Comparison of ENCODE assay signal across 23 mouse cellular contexts in genomic region chr7:127378310-127378921, GRCm38 (mm10). TPM values are rescaled to one million over a fixed set of nuclear protein-coding genes. Genes with fewer than 3 reads are reported as not detected.
DNase-seq lines count a peak whose midpoint lies in the region; ATAC-seq and TF ChIP-seq lines count a peak whose summit lies in the region.
"Had no signal": no experiment of that assay in that cellular context is flagged by ENCODE, and none has a peak within 500 bp of the region (broad histone marks: within the 10 kb centered on the region; RNA-seq: fewer than 3 reads in every experiment).

No protein-coding gene starts in this region.

- H3K9ac ChIP-seq in midbrain, embryonic 11.5 days (ENCODE audit: low read length), result no peak overlapping the region
- no peak overlapping the region for H3K9ac ChIP-seq in midbrain, embryonic 14.5 days (replicated peaks; ENCODE audit: low read length)
- H3K9ac ChIP-seq in intestine, embryonic 15.5 days, result no peak overlapping the region
- H3K9ac ChIP-seq in intestine, postnatal 0 days (ENCODE audit: low read depth, low read length), result no peak overlapping the region
- H3K9ac ChIP-seq: embryonic facial prominence, embryonic 13.5 days; embryonic facial prominence, embryonic 15.5 days; forebrain, embryonic 13.5 days; forebrain, embryonic 15.5 days; forebrain, postnatal 0 days had no signal

- TF ChIP-seq CTCF in intestine, postnatal 0 days (IDR thresholded peaks at IDR 0.05; ENCODE audit: low read depth), result no peak

- no peak for ATAC-seq in midbrain, embryonic 11.5 days (ENCODE audit: low FRiP score)
- no peak for ATAC-seq in midbrain, embryonic 14.5 days (ENCODE audit: low FRiP score, low TSS enrichment)
- peak; percentile 57 for ATAC-seq in intestine, embryonic 15.5 days
- ATAC-seq in intestine, postnatal 0 days, result peak; percentile 60
- ATAC-seq: activated CD4-positive, CD25-positive, alpha-beta regulatory T cell, adult 4 months; forebrain, embryonic 13.5 days; forebrain, embryonic 15.5 days; forebrain, postnatal 0 days; Patski had no signal

- DNase-seq in midbrain, embryonic 11.5 days (ENCODE audit: low spot score, missing footprints), result peak; percentile 14
- no peak for DNase-seq in midbrain, embryonic 14.5 days
- DNase-seq in frontal cortex, postnatal 36 days (ENCODE audit: low spot score in 2 of 2), result no peak
- no peak for DNase-seq in layer of hippocampus, adult 9-11 months
- DNase-seq in adrenal gland, postnatal 10 days, result no peak
- DNase-seq: adrenal gland, adult 8-10 months; adrenal gland, postnatal 25 days; cerebellum, adult 11 months; cerebellum, adult 18-20 months; cerebellum, adult 8-10 months; cerebellum, adult 9-11 months; cerebellum, postnatal 14 days; cerebellum, postnatal 36 days; embryo, embryonic 11 days; forebrain, postnatal 0 days had no signal

- no peak overlapping the region for H3K4me2 ChIP-seq in midbrain, embryonic 11.5 days
- no peak overlapping the region for H3K4me2 ChIP-seq in midbrain, embryonic 14.5 days (ENCODE audit: low read length)
- no peak overlapping the region for H3K4me2 ChIP-seq in intestine, embryonic 15.5 days (replicated peaks)
- 0 out of 2 replicates have a peak overlapping the region, but pooled peaks have one; percentile 13 for H3K4me2 ChIP-seq in intestine, postnatal 0 days (replicated peaks; ENCODE audit: low read depth)
- H3K4me2 ChIP-seq: embryonic facial prominence, embryonic 13.5 days; embryonic facial prominence, embryonic 15.5 days; forebrain, embryonic 13.5 days; forebrain, embryonic 15.5 days had no signal

- 73% methylated on average over 6 of the region's 6 CpGs for WGBS in midbrain, embryonic 11.5 days
- WGBS in midbrain, embryonic 14.5 days, result 80% methylated on average over 6 of the region's 6 CpGs
- WGBS in intestine, embryonic 15.5 days, result 54% methylated on average over 6 of the region's 6 CpGs
- WGBS in intestine, postnatal 0 days, result 33% methylated on average over 6 of the region's 6 CpGs

- no peaks in the 10 kb centered on the region for H3K9me3 ChIP-seq in midbrain, embryonic 11.5 days (ENCODE audit: control insufficient read depth, low read length)
- H3K9me3 ChIP-seq in midbrain, embryonic 14.5 days (ENCODE audit: control insufficient read depth, low read length), result no peaks in the 10 kb centered on the region
- no peaks in the 10 kb centered on the region for H3K9me3 ChIP-seq in intestine, embryonic 15.5 days
- H3K9me3 ChIP-seq in intestine, postnatal 0 days (ENCODE audit: control insufficient read depth), result no peaks in the 10 kb centered on the region
- H3K9me3 ChIP-seq: embryonic facial prominence, embryonic 15.5 days; forebrain, embryonic 13.5 days; forebrain, embryonic 15.5 days had no signal

- H3K36me3 ChIP-seq in midbrain, embryonic 11.5 days (ENCODE audit: control insufficient read depth, insufficient read depth, low read length), result no peaks in the 10 kb centered on the region
- peaks cover 3% of the 10 kb centered on the region; the same call in 1 of the 2 replicates for H3K36me3 ChIP-seq in midbrain, embryonic 14.5 days (ENCODE audit: control insufficient read depth, insufficient read depth, low read length)
- H3K36me3 ChIP-seq in intestine, embryonic 15.5 days, result peaks cover 8% of the 10 kb centered on the region
- H3K36me3 ChIP-seq in intestine, postnatal 0 days (ENCODE audit: control insufficient read depth, insufficient read depth), result peaks cover 8% of the 10 kb centered on the region; the same call in 1 of the 2 replicates

- H3K4me3 ChIP-seq in midbrain, embryonic 11.5 days (ENCODE audit: low read depth, low read length), result no peak overlapping the region
- no peak overlapping the region for H3K4me3 ChIP-seq in midbrain, embryonic 14.5 days (replicated peaks; ENCODE audit: low read depth, low read length)
- H3K4me3 ChIP-seq in intestine, embryonic 15.5 days (replicated peaks), result no peak overlapping the region
- H3K4me3 ChIP-seq in intestine, postnatal 0 days (ENCODE audit: low read depth, low read length), result no peak overlapping the region
- H3K4me3 ChIP-seq: embryonic facial prominence, embryonic 13.5 days; embryonic facial prominence, embryonic 15.5 days; forebrain, embryonic 13.5 days; forebrain, embryonic 15.5 days had no signal

- no peak overlapping the region for H3K27ac ChIP-seq in midbrain, embryonic 11.5 days (ENCODE audit: low read depth, low read length)
- no peak overlapping the region for H3K27ac ChIP-seq in midbrain, embryonic 14.5 days (replicated peaks; ENCODE audit: low read depth, low read length)
- H3K27ac ChIP-seq in intestine, embryonic 15.5 days, result peak overlapping the region; percentile 34; the same call in 1 of the 2 replicates
- 0 out of 2 replicates have a peak overlapping the region, but pooled peaks have one; percentile 22 for H3K27ac ChIP-seq in intestine, postnatal 0 days (ENCODE audit: low read depth, low read length)
- H3K27ac ChIP-seq: embryonic facial prominence, embryonic 13.5 days; embryonic facial prominence, embryonic 15.5 days; forebrain, embryonic 13.5 days; forebrain, embryonic 15.5 days had no signal

- no peaks in the 10 kb centered on the region; the same call in 1 of the 2 replicates for H3K4me1 ChIP-seq in midbrain, embryonic 11.5 days (ENCODE audit: control insufficient read depth, insufficient read depth, low read length)
- no peaks in the 10 kb centered on the region for H3K4me1 ChIP-seq in midbrain, embryonic 14.5 days (ENCODE audit: control insufficient read depth, insufficient read depth, low read length)
- no peaks in the 10 kb centered on the region for H3K4me1 ChIP-seq in intestine, embryonic 15.5 days (replicated peaks)
- no peaks in the 10 kb centered on the region for H3K4me1 ChIP-seq in intestine, postnatal 0 days (replicated peaks; ENCODE audit: control insufficient read depth, insufficient read depth, low read length)

- H3K27me3 ChIP-seq in midbrain, embryonic 11.5 days (ENCODE audit: control insufficient read depth, insufficient read depth, low read length), result no peaks in the 10 kb centered on the region
- no peaks in the 10 kb centered on the region for H3K27me3 ChIP-seq in midbrain, embryonic 14.5 days (ENCODE audit: control insufficient read depth, insufficient read depth, low read length)
- no peaks in the 10 kb centered on the region for H3K27me3 ChIP-seq in intestine, embryonic 15.5 days (replicated peaks)
- H3K27me3 ChIP-seq in intestine, postnatal 0 days (replicated peaks; ENCODE audit: control insufficient read depth, insufficient read depth, low read length), result no peaks in the 10 kb centered on the region
- H3K27me3 ChIP-seq: embryonic facial prominence, embryonic 13.5 days; embryonic facial prominence, embryonic 15.5 days; forebrain, embryonic 13.5 days; forebrain, embryonic 15.5 days; Patski had no signal

RNA-seq across cellular contexts. Expression of gene Zfp747, which starts 2.6 kb away (rescaled TPM):
- polyA plus RNA-seq in midbrain, embryonic 11.5 days (2014; fragmentation: Nextera tagmentation; extraction: Ambion mirVana), result 6.4 and 6.5 TPM in 2 replicates
- 7.0 and 7.7 TPM in 2 replicates for polyA plus RNA-seq in midbrain, embryonic 14.5 days (2014; fragmentation: Nextera tagmentation; extraction: Ambion mirVana)
- 10.5 and 11.5 TPM in 2 replicates for polyA plus RNA-seq in intestine, embryonic 15.5 days (2015; fragmentation: Nextera tagmentation; extraction: Ambion mirVana)
- polyA plus RNA-seq in intestine, postnatal 0 days (2015; fragmentation: Nextera tagmentation; extraction: Ambion mirVana), result 7.3 and 9.0 TPM in 2 replicates
- 1 to 10 TPM; 7.5 to 9.2 TPM for total RNA-seq in adrenal gland, postnatal 10 days (2021)

RNA-seq across cellular contexts. Expression of gene 9130019O22Rik, which starts 8.6 kb away (rescaled TPM):
- 6.1 and 6.5 TPM in 2 replicates for polyA plus RNA-seq in midbrain, embryonic 11.5 days (2014; fragmentation: Nextera tagmentation; extraction: Ambion mirVana)
- polyA plus RNA-seq in midbrain, embryonic 14.5 days (2014; fragmentation: Nextera tagmentation; extraction: Ambion mirVana), result 5.3 and 6.9 TPM in 2 replicates
- polyA plus RNA-seq in intestine, embryonic 15.5 days (2015; fragmentation: Nextera tagmentation; extraction: Ambion mirVana), result 6.3 TPM in 2 replicates
- polyA plus RNA-seq in intestine, postnatal 0 days (2015; fragmentation: Nextera tagmentation; extraction: Ambion mirVana), result 4.7 and 5.8 TPM in 2 replicates
- 1 to 10 TPM; 4.1 to 4.4 TPM for total RNA-seq in adrenal gland, postnatal 10 days (2021)

RNA-seq across cellular contexts. Expression of gene E430018J23Rik, which starts 15.0 kb away (rescaled TPM):
- polyA plus RNA-seq in midbrain, embryonic 11.5 days (2014; fragmentation: Nextera tagmentation; extraction: Ambion mirVana), result 5.0 and 6.4 TPM in 2 replicates
- polyA plus RNA-seq in midbrain, embryonic 14.5 days (2014; fragmentation: Nextera tagmentation; extraction: Ambion mirVana), result 5.5 and 6.2 TPM in 2 replicates
- 8.0 and 9.3 TPM in 2 replicates for polyA plus RNA-seq in intestine, embryonic 15.5 days (2015; fragmentation: Nextera tagmentation; extraction: Ambion mirVana)
- 6.8 and 8.0 TPM in 2 replicates for polyA plus RNA-seq in intestine, postnatal 0 days (2015; fragmentation: Nextera tagmentation; extraction: Ambion mirVana)
- total RNA-seq in adrenal gland, postnatal 10 days (2021), result 1 to 10 TPM; 8.6 to 9.4 TPM

RNA-seq across cellular contexts. Expression of gene Zfp764, which starts 28.2 kb away (rescaled TPM):
- polyA plus RNA-seq in midbrain, embryonic 11.5 days (2014; fragmentation: Nextera tagmentation; extraction: Ambion mirVana), result 6.8 and 7.1 TPM in 2 replicates
- 4.6 and 5.7 TPM in 2 replicates for polyA plus RNA-seq in midbrain, embryonic 14.5 days (2014; fragmentation: Nextera tagmentation; extraction: Ambion mirVana)
- polyA plus RNA-seq in intestine, embryonic 15.5 days (2015; fragmentation: Nextera tagmentation; extraction: Ambion mirVana), result 7.5 and 8.3 TPM in 2 replicates
- 4.8 and 5.2 TPM in 2 replicates for polyA plus RNA-seq in intestine, postnatal 0 days (2015; fragmentation: Nextera tagmentation; extraction: Ambion mirVana)
- total RNA-seq in adrenal gland, postnatal 10 days (2021), result 1 to 10 TPM; 5.7 to 6.2 TPM

RNA-seq across cellular contexts. Expression of gene Zfp768, which starts 33.0 kb away (rescaled TPM):
- 5.8 and 7.5 TPM in 2 replicates for polyA plus RNA-seq in midbrain, embryonic 11.5 days (2014; fragmentation: Nextera tagmentation; extraction: Ambion mirVana)
- 5.1 and 12.9 TPM in 2 replicates for polyA plus RNA-seq in midbrain, embryonic 14.5 days (2014; fragmentation: Nextera tagmentation; extraction: Ambion mirVana)
- 18.9 and 19.9 TPM in 2 replicates for polyA plus RNA-seq in intestine, embryonic 15.5 days (2015; fragmentation: Nextera tagmentation; extraction: Ambion mirVana)
- 16.3 and 18.0 TPM in 2 replicates for polyA plus RNA-seq in intestine, postnatal 0 days (2015; fragmentation: Nextera tagmentation; extraction: Ambion mirVana)
- 10 to 100 TPM; 31.7 to 38.2 TPM for total RNA-seq in adrenal gland, postnatal 10 days (2021)

Comparison
In these comparisons a context has a peak if more than half of its experiments do, and no peak if none do; other contexts are left out.
1. ATAC-seq: peak in intestine, embryonic 15.5 days (single experiment) and intestine, postnatal 0 days (single experiment); none in midbrain, embryonic 11.5 days (single experiment) and midbrain, embryonic 14.5 days (single experiment).
2. H3K27ac ChIP-seq: peak in intestine, embryonic 15.5 days (single experiment) and intestine, postnatal 0 days (single experiment); none in midbrain, embryonic 11.5 days (single experiment) and midbrain, embryonic 14.5 days (single experiment).